Mouse (Mus musculus) cortical plate, adult 2 months (tissue): ENCODE measurements around the gene Ccser1.

Source experiments
- CTCF ChIP-seq: fragments of 200-500 bp; IDR thresholded peaks from 2 replicates; pipeline ENCODE4 v1.5.1; 2011; ENCODE audit warnings: mild to moderate bottlenecking, control low read depth, low read length; ENCODE audit not compliant: insufficient read depth; ENCODE audit errors: extremely low read depth
- POLR2A ChIP-seq: fragments of 200-500 bp; IDR thresholded peaks from 2 replicates; pipeline ENCODE4 v1.6.1; 2011; ENCODE audit warnings: mild to moderate bottlenecking, low read length, control low read depth; ENCODE audit not compliant: insufficient read depth; ENCODE audit errors: extremely low read depth

GRCm38 (mm10) chr6:61328981-61329380, 148.9 kb downstream of the Ccser1 start:
- no peak for TF ChIP-seq CTCF
- TF ChIP-seq POLR2A = no peak
